Mouse (Mus musculus) Patski (cell line): Measurements from ENCODE around the gene Anp32a. TPM values are rescaled to one million over a fixed set of nuclear protein-coding genes. Genes with fewer than 3 reads are reported as not detected.
A peak's percentile ranks its signal among the peaks of the same experiment; 100 is the strongest.

Source experiments
- ATAC-seq: fragments of 100-300 bp; one replicate; pipeline ENCODE4 v1.8.0; 2021
- CTCF ChIA-PET: fragments of 350-600 bp; sonication (Branson Sonifier 250); formaldehyde crosslinking; loops from one replicate; lab custom pipeline; 2022; ENCODE audit warnings: inconsistent platforms; lab: Charles Lee
- POLR2A ChIA-PET: fragments of 350-600 bp; sonication (Branson Sonifier 250); formaldehyde crosslinking; loops from one replicate; lab custom pipeline; 2022; ENCODE audit warnings: antibody characterized with exemption, inconsistent platforms; lab: Charles Lee
- DNase-seq: peaks from one replicate; pipeline ENCODE4 v3.0.0-alpha.2; 2011; ENCODE audit warnings: low read depth, low spot score
- H3K27me3 ChIP-seq: fragments of 371-371 bp; one replicate; pipeline ENCODE4 v1.5.1; 2021
- CTCF ChIP-seq: fragments of 100-300 bp; IDR thresholded peaks from one replicate; pipeline ENCODE4 v1.5.1; 2021
- in situ Hi-C: fragments of 300-500 bp; cut with MboI; formaldehyde crosslinking; loops from 3 replicates; pipeline ENCODE4 v1.11.1; 2018; ENCODE audit warnings: low pct_unique_long_range_greater_than_20kb, mixed read lengths
- polyA plus RNA-seq: library from polyadenylated mRNA; unstranded; gene quantifications from one replicate; pipeline ENCODE4 v1.2.3, GENCODE M21; 2021

Gene Anp32a
- 231 TPM for polyA plus RNA-seq

- ATAC-seq: peak; percentile 94
- no peaks in the 10 kb centered on the region for H3K27me3 ChIP-seq
- ChIA-PET POLR2A (no interaction called here), CTCF (no interaction called here)
- in situ Hi-C loops: loop anchor here (10.0 kb wide), 1 partner anchor 114 kb away; no protein-coding TSS in a partner anchor
- peak; percentile 85 for DNase-seq
- TF ChIP-seq CTCF: no peak
Observed at GRCm38 (mm10) chr9:62341123-62341486, at the start of gene Anp32a. Gene Anp32a, plus strand, starts transcription at chr9:62341293.

GRCm38 (mm10) chr9:62295006-62295698, 45.9 kb upstream of the Anp32a start:
- no peaks in the 10 kb centered on the region for H3K27me3 ChIP-seq
- POLR2A ChIA-PET: interaction anchor here (0.6 kb wide), 1 partner anchor 1415 kb away, joined by 3 read pairs; no protein-coding TSS in a partner anchor
- TF ChIP-seq CTCF: peak; percentile 93
- CTCF ChIA-PET: interaction anchor here (0.8 to 1.2 kb wide), 5 partner anchors 9 to 256 kb away, joined by 3 to 5 read pairs (median 3); no protein-coding TSS in a partner anchor
- in situ Hi-C loops: loop anchor here (5.0 to 10.0 kb wide), 4 partner anchors 42 to 480 kb away; no protein-coding TSS in a partner anchor
- ATAC-seq (no peak), DNase-seq (no peak)

GRCm38 (mm10) chr9:62296891-62297290, 44.2 kb upstream of the Anp32a start:
- no peak for TF ChIP-seq CTCF
- peaks cover 4% of the 10 kb centered on the region for H3K27me3 ChIP-seq
- ChIA-PET CTCF (interaction anchor here (1.0 to 3.1 kb wide), 2 partner anchors 12 to 254 kb away, joined by 4 to 12 read pairs; no protein-coding TSS in a partner anchor), POLR2A (no interaction called here)
- in situ Hi-C loops: loop anchor here (5.0 to 10.0 kb wide), 4 partner anchors 40 to 478 kb away; no protein-coding TSS in a partner anchor
- ATAC-seq: peak; percentile 12
- peak; percentile 48 for DNase-seq

- POLR2A ChIA-PET: no interaction called here
- peaks cover 13% of the 10 kb centered on the region for H3K27me3 ChIP-seq
- DNase-seq (no peak), ATAC-seq (no peak)
- TF ChIP-seq CTCF: no peak
- in situ Hi-C loops: no loop called here
- CTCF ChIA-PET: no interaction called here
Observed at GRCm38 (mm10) chr9:62315556-62315955, 25.5 kb upstream of the Anp32a start.

- ATAC-seq: no peak
- in situ Hi-C loops: no loop called here
- POLR2A ChIA-PET: no interaction called here
- CTCF ChIA-PET: interaction anchor here (1.0 kb wide), 1 partner anchor 232 kb away, joined by 3 read pairs; no protein-coding TSS in a partner anchor
- peak; percentile 28 for TF ChIP-seq CTCF
- no peak for DNase-seq
- peaks cover 13% of the 10 kb centered on the region for H3K27me3 ChIP-seq
Observed at GRCm38 (mm10) chr9:62318729-62319128, 22.4 kb upstream of the Anp32a start.

GRCm38 (mm10) chr9:62323816-62324215, 17.3 kb upstream of the Anp32a start:
- DNase-seq (no peak), ATAC-seq (no peak)
- H3K27me3 ChIP-seq: peaks cover 5% of the 10 kb centered on the region
- TF ChIP-seq CTCF: no peak
- ChIA-PET POLR2A (interaction anchor here (0.7 kb wide), 1 partner anchor 102 kb away, joined by 3 read pairs; no protein-coding TSS in a partner anchor), CTCF (no interaction called here)
- in situ Hi-C loops: no loop called here

GRCm38 (mm10) chr9:62325965-62326364, 15.1 kb upstream of the Anp32a start:
- ChIA-PET POLR2A (no interaction called here), CTCF (interaction anchor here (1.1 kb wide), 1 partner anchor 30 kb away, joined by 3 read pairs; no protein-coding TSS in a partner anchor)

GRCm38 (mm10) chr9:62334298-62334825, 6.7 kb upstream of the Anp32a start:
- DNase-seq (no peak), ATAC-seq (no peak)
- CTCF ChIA-PET: no interaction called here
- H3K27me3 ChIP-seq: no peaks in the 10 kb centered on the region
- POLR2A ChIA-PET: interaction anchor here (0.7 kb wide), 2 partner anchors 14 to 21 kb away, joined by 4 to 5 read pairs; no protein-coding TSS in a partner anchor
- no peak for TF ChIP-seq CTCF
- in situ Hi-C loops: no loop called here

More at GRCm38 (mm10) chr9:62325965-62326364, 15.1 kb upstream of the Anp32a start:
- in situ Hi-C loops: no loop called here
- peak; percentile 37 for TF ChIP-seq CTCF
- H3K27me3 ChIP-seq: no peaks in the 10 kb centered on the region
- DNase-seq (no peak), ATAC-seq (no peak)

- in situ Hi-C loops: loop anchor here (5.0 kb wide), 1 partner anchor 38 kb away; no protein-coding TSS in a partner anchor
- H3K27me3 ChIP-seq: no peaks in the 10 kb centered on the region
Observed at GRCm38 (mm10) chr9:62335396-62335795, 5.7 kb upstream of the Anp32a start.

GRCm38 (mm10) chr9:62337924-62338635, 3.0 kb upstream of the Anp32a start:
- TF ChIP-seq CTCF: no peak
- H3K27me3 ChIP-seq: no peaks in the 10 kb centered on the region
- in situ Hi-C loops: loop anchor here (5.0 kb wide), 1 partner anchor 41 kb away; no protein-coding TSS in a partner anchor
- POLR2A ChIA-PET: no interaction called here
- CTCF ChIA-PET: no interaction called here
- ATAC-seq (no peak), DNase-seq (no peak)

More at GRCm38 (mm10) chr9:62335396-62335795, 5.7 kb upstream of the Anp32a start:
- CTCF ChIA-PET: no interaction called here
- no peak for DNase-seq
- ATAC-seq: no peak
- no peak for TF ChIP-seq CTCF
- POLR2A ChIA-PET: interaction anchor here (0.7 kb wide), 1 partner anchor 22 kb away, joined by 4 read pairs; no protein-coding TSS in a partner anchor
